In the genomic region with DNA sequence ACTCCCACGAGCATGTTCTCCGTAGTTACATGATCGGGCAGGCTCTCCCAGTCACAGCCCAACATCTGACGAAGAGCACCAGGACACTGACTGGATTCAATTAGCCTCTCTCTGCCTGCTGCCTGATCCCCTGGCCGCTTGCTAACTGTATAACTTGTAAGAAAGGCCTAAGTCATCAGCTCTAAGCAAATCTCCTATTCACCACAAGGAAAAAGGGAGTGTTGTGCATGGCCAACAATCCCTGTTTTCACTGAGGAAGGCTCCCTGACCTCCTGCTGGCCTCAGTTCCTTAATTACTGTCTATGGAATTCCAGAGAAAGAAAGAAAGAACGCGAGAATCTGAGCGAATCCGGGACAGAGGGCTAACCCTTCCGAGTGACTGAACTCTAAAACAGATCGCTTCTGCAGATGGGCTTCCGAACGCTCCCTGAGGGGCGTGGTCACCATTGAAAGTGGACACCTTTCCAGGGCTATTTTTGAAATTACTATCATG, we compare ENCODE assay signal across 7 mouse cellular contexts.
DNase-seq lines count a peak whose midpoint lies in the region; ATAC-seq and TF ChIP-seq lines count a peak whose summit lies in the region.

No protein-coding gene starts in this region.

- no peaks in the 10 kb centered on the region for H3K9me3 ChIP-seq in ES-E14 (ENCODE audit: control insufficient read depth, insufficient read depth, low read depth, low read length)
- H3K9me3 ChIP-seq in hindbrain, embryonic 16.5 days (ENCODE audit: control insufficient read depth, low read length): no peaks in the 10 kb centered on the region

- no peak overlapping the region for H3K27ac ChIP-seq in ES-E14 (ENCODE audit: insufficient read depth, low read depth, low read length, poor library complexity, severe bottlenecking)
- H3K27ac ChIP-seq in hindbrain, embryonic 16.5 days (ENCODE audit: low read depth, low read length): peak overlapping the region; percentile 65

- DNase-seq in ES-E14 (ENCODE audit: low read depth, low spot score) (peak; percentile 29), adipocyte (ENCODE audit: low spot score) (peak; percentile 86)
- peak; percentile 50 to 61 for DNase-seq in gastrocnemius, adult 8-10 months (ENCODE audit: low spot score in 2 of 2)
- DNase-seq in mesoderm, embryonic 11.5 days (ENCODE audit: low read depth, low spot score): peak; percentile 92
- DNase-seq in spleen, postnatal 36 days (ENCODE audit: low spot score in 2 of 2): no peak

- peaks cover 0 to 2% of the 10 kb centered on the region in 2 experiments; a peak in 1 of 4 replicates for H3K4me1 ChIP-seq in ES-E14 (ENCODE audit: control insufficient read depth in 2 of 2, insufficient read depth in 2 of 2, low read length in 2 of 2, poor library complexity in 1 of 2)
- H3K4me1 ChIP-seq in hindbrain, embryonic 16.5 days (ENCODE audit: control insufficient read depth, insufficient read depth, low read depth, low read length): peaks cover 29% of the 10 kb centered on the region

- H3K4me3 ChIP-seq in ES-E14 (ENCODE audit: insufficient read depth in 1 of 2, low read depth in 1 of 2, low read length in 2 of 2, poor library complexity in 1 of 2, severe bottlenecking in 1 of 2): no peak overlapping the region
- peak overlapping the region; percentile 36 for H3K4me3 ChIP-seq in hindbrain, embryonic 16.5 days (ENCODE audit: low read length)

- ATAC-seq in hindbrain, embryonic 16.5 days: peak; percentile 58
- ATAC-seq in erythroblast, adult 5-6 weeks (replicated peaks; ENCODE audit: low FRiP score, poor library complexity, severe bottlenecking): no peak

- H3K36me3 ChIP-seq in ES-E14 (ENCODE audit: control insufficient read depth, insufficient read depth, low read length, poor library complexity, severe bottlenecking): no peaks in the 10 kb centered on the region; the same call in 1 of the 2 replicates
- no peaks in the 10 kb centered on the region for H3K36me3 ChIP-seq in hindbrain, embryonic 16.5 days (ENCODE audit: control insufficient read depth, insufficient read depth, low read length)

- 5% methylated on average over 14 of the region's 14 CpGs for WGBS in hindbrain, embryonic 16.5 days

- peak overlapping the region; percentile 47; the same call in 1 of the 2 replicates for H3K9ac ChIP-seq in ES-E14 (ENCODE audit: insufficient read depth, low read depth, low read length, poor library complexity, severe bottlenecking)
- H3K9ac ChIP-seq in hindbrain, embryonic 16.5 days (ENCODE audit: low read depth, low read length): peak overlapping the region; percentile 56

- H3K27me3 ChIP-seq in hindbrain, embryonic 16.5 days (replicated peaks; ENCODE audit: control insufficient read depth, insufficient read depth, low read length): no peaks in the 10 kb centered on the region

- in situ Hi-C loops in ES-E14 (cut with MboI; ENCODE audit: low sequenced_read_pairs in 2 of 2, unreplicated experiment in 2 of 2): no loop called here

- H3K4me2 ChIP-seq in hindbrain, embryonic 16.5 days (ENCODE audit: low read length): peak overlapping the region; percentile 45

TF ChIP-seq in ES-E14, 5 proteins besides CTCF, POLR2A, EP300 and RAD21:
- TF ChIP-seq CHD2 (IDR thresholded peaks at IDR 0.05; ENCODE audit: low read depth, low read length) (peak; percentile 24; the same call in 1 of the 2 replicates), ZNF384 (IDR thresholded peaks at IDR 0.05; ENCODE audit: low read depth, low read length) (no peak), MAFK (IDR thresholded peaks at IDR 0.05; ENCODE audit: insufficient read depth, low read depth, low read length) (no peak), HCFC1 (IDR thresholded peaks at IDR 0.05; ENCODE audit: borderline replicate concordance, insufficient read depth, low read length) (no peak), ZC3H11A (IDR thresholded peaks at IDR 0.05; ENCODE audit: borderline replicate concordance, low read depth, low read length) (no peak)

Comparison
In these comparisons a context has a peak if more than half of its experiments do, and no peak if none do; other contexts are left out.
1. DNase-seq: peak in ES-E14 (single experiment), adipocyte (single experiment), gastrocnemius, adult 8-10 months (2 of 2) and mesoderm, embryonic 11.5 days (single experiment); none in spleen, postnatal 36 days (0 of 2).